Mouse (Mus musculus) lung, adult 2 months (tissue): ENCODE measurements around the gene D630023F18Rik. TPM values are rescaled to one million over a fixed set of nuclear protein-coding genes. Genes with fewer than 3 reads are reported as not detected.
A peak's percentile ranks its signal among the peaks of the same experiment; 100 is the strongest.

Experiments
- DNase-seq: peaks from one replicate; pipeline ENCODE4 v3.0.0; 2022
- H3K4me1 ChIP-seq: fragments of 200-500 bp; 2 replicates; pipeline ENCODE4 v1.6.1; 2011; ENCODE audit warnings: low read length; ENCODE audit not compliant: control insufficient read depth, insufficient read depth
- H3K4me3 ChIP-seq: fragments of 200-500 bp; replicated peaks from 2 replicates; pipeline ENCODE3; 2011; ENCODE audit warnings: low read depth, mild to moderate bottlenecking, control low read depth, low read length; ENCODE audit errors: extremely low read depth
- CTCF ChIP-seq: fragments of 200-500 bp; IDR thresholded peaks from 2 replicates; pipeline ENCODE4 v1.5.1; 2011; ENCODE audit warnings: mild to moderate bottlenecking, low read length, control low read depth; ENCODE audit not compliant: insufficient read depth
- POLR2A ChIP-seq: fragments of 200-500 bp; IDR thresholded peaks from 2 replicates; pipeline ENCODE4 v1.6.1; 2011; ENCODE audit warnings: low read depth, mild to moderate bottlenecking, control low read depth, low read length, borderline replicate concordance; ENCODE audit errors: extremely low read depth
- WGBS: fragments of 180-500 bp; shearing (Covaris S2); methylation state at CpG from one replicate; pipeline ENCODE4 v1.1.7; 2018; 5-methylcytosine and 5-hydroxymethylcytosine counted together
- polyA plus RNA-seq: library from polyadenylated mRNA; depleted of rRNA; stranded (reverse); fragments of >200 nt; gene quantifications from 2 replicates; pipeline ENCODE4 v1.2.3, GENCODE M21; 2012; rRNA removed

Gene D630023F18Rik
- polyA plus RNA-seq, 1 experiment: 0.06 TPM

DNA sequence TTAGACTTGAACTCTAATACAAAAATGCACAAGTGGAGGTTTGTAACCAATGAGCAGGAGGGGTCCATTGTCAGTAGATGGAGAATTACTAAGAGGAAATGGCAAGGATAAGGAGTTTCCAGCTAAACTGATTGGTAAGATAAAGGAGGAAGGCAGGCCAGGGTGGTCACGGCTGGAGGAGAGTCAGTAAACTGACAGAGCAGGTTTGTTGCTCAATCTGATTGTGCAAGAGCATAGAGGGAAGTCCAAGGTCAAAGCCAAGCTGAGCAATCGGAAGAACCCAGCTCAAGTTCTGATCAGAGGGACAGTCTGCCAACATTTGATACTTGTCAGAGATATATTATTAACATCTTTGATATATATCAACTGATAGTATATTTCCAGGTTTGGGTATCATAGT lies 32.6 kb downstream of the D630023F18Rik start:
- peak; percentile 17 for DNase-seq
- Histone ChIP-seq H3K4me3 (no peak overlapping the region), H3K4me1 (no peaks in the 10 kb centered on the region)
- no peak for TF ChIP-seq POLR2A
- no peak for TF ChIP-seq CTCF
- WGBS: 21% methylated on average over 2 of the region's 2 CpGs

DNA sequence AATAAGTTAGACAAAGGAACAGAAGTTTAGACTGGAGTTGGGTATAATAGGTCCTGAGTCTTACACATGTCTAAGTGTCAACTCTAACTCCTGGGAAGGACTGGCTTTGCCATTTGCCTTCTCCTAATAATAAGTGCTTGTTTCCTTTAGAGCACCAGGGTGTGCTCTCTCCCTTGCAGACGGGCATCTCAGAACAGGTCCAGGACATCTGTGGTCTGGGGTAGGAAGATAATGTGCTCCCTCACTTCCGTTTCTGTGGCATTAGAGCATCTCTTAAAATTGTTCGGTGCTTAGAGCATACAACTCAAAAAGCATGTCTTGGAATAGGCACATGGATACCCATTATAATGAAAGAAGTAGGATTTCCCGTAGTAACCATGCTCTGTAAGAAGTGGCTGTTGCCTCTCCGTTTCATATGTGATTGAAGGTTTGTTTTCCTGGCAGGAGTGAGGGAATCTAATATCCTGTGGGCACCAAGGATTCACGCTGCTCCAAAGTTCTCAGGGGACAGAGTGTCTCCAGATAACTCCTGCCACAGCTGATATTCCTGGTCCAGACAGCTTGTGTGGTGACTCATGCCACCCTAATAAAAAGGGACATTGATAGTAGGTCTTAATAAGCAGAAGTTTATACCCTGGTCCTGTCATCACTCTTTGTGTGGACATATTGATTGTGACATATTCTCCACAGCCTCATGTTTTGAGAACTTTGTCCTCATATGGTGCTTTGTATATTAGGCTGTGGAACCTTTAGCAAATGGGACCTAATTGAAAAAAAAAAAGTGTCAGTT lies 34.3 kb downstream of the D630023F18Rik start:
- no peak overlapping the region for H3K4me3 ChIP-seq
- no peak for DNase-seq
- no peaks in the 10 kb centered on the region for H3K4me1 ChIP-seq
- WGBS: 68% methylated on average over 6 of the region's 6 CpGs
- TF ChIP-seq POLR2A: no peak

DNA sequence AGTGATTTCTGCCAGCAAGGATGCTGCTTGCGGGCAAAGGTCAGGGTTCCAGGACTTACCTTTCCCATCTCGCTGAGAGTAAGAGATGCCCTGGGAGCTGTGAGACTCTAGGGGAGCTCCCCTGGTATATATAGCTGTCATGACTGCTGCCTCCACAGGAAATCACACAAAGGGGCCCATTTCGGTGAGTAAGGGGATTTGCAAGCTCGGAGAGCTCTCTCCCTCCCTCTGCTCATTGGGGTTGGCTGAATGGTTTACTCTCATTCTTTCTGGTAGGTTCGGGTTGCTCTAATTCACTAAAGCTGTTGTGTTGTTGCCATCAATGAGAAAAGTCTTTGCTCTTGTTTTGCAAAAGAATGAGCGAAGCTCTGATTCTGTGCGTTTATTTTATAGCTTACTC lies 40.8 kb downstream of the D630023F18Rik start, which contains the start of gene Crygb:
TSS of gene Crygb (minus strand) at position 101 of the 400 bp plus-strand sequence.
- 45% methylated on average over 7 of the region's 7 CpGs for WGBS
- no peak for TF ChIP-seq POLR2A
- no peak for TF ChIP-seq CTCF
- Histone ChIP-seq H3K4me1 (no peaks in the 10 kb centered on the region), H3K4me3 (no peak within 1 kb of the TSS)
- no peak for DNase-seq

DNA sequence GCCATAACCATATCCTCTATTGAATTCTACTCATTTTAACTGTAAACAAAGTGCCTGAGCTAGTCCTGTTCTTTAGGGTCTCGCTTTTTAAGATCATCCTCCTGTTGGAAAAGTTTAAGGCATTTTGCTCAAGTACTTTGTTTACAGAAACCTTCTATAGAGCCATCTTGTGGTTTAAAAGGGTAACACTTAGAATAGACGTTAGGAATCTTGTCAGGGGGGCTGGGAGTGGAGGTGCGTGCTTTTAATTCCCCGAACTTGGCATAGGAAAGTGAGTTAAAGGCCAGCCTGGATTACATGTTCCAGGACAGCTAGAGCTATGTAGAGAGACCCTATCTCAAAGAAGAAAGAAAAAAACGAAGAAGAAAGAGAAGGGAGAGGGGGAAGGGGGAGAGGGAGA lies 47.4 kb downstream of the D630023F18Rik start:
- WGBS: 17% methylated on average over 5 of the region's 5 CpGs
- TF ChIP-seq CTCF: no peak
- TF ChIP-seq POLR2A: no peak
- no peak for DNase-seq
- no peak overlapping the region for H3K4me3 ChIP-seq
- H3K4me1 ChIP-seq: no peaks in the 10 kb centered on the region

DNA sequence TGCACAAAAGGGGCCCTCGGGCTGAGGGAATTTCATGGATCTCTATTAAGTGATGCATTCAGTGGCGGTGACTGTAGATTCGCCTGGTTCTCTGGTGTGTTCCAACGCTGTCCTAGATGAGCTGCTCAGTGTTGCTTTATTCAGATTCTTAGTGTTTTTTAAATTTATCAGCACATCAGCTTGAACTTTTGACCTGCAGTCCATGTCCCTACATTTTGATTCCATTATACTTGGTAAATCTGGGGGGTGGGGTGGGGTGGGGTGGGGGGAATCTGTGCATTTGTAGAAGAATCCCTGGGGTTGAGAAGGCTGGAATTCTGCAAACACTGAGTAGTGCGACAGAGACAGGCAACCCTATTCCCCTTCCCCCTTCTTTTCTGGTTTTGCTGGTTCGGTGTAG lies 49.4 kb downstream of the D630023F18Rik start, which contains the start of gene Crygc:
TSS of gene Crygc (minus strand) at position 101 of the 400 bp plus-strand sequence.
- no peak within 1 kb of the TSS for H3K4me3 ChIP-seq
- 65% methylated on average over 6 of the region's 6 CpGs for WGBS
- no peak for DNase-seq
- TF ChIP-seq POLR2A (no peak), CTCF (no peak)
- no peaks in the 10 kb centered on the region for H3K4me1 ChIP-seq

DNA sequence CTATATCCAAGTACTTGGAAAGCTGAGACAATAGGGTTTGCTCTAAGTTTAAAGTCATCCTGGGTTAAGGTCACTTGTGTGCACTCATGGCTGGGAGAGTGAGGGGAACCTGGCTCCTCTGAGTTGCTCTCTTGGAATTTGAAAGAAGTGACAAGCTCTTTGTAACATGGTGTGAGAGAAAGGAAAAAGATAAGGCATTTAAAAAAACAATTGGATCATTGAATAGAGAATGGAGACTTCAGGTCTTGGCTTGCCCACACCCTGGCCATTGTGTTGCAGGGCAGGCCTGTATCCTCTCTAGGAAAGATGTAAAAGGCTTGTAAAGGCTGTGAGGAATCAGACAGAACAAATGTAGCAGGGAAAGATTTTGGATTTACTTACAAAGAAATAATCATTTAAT lies 55.2 kb downstream of the D630023F18Rik start:
- no peaks in the 10 kb centered on the region for H3K4me1 ChIP-seq
- TF ChIP-seq POLR2A: no peak
- no peak for TF ChIP-seq CTCF
- no peak for DNase-seq
- H3K4me3 ChIP-seq: no peak overlapping the region

DNA sequence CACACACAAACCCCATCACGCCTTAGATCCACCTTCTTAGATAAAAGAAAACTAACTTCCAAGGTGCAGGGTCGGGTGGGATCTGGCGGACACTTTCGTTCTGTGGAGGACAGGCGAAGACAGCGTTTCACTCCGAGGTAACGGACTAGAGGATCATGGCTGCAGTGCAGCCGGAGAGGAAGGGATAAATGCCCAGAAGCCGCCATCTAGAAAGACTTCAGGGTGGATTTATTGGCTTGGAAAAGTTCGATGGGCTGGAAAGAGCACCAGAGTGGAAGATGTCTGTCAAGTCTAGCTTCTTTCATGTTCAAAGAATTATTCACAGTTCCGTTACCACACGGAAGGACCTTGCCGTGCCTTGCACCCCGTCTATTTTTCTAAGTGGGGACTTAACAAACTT lies 58.8 kb downstream of the D630023F18Rik start:
- H3K4me1 ChIP-seq: no peaks in the 10 kb centered on the region
- 84% methylated on average over 15 of the region's 15 CpGs for WGBS
- DNase-seq: no peak
- no peak overlapping the region for H3K4me3 ChIP-seq
- TF ChIP-seq POLR2A: no peak
- no peak for TF ChIP-seq CTCF

DNA sequence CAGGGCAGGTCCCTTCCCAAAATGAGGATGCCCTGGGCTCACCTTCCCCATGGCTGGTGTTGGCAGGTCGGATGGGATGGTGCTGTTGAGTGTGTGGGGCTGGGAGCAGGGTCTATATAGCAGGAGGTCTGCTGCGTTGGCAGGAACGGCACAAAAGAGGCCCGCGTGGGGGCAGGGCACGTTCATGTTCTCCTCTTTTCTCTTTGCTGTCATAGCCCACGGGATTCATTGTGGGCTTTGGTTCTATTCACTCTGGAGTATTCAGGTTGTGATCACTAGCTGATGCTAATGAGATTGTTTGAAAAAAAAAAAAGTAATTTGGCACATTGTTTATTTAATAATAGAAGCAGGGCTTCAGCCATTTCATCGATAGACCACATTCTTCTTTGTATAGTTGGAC lies 59.7 kb downstream of the D630023F18Rik start, which contains the start of gene Crygd:
TSS of gene Crygd (minus strand) at position 101 of the 400 bp plus-strand sequence.
- H3K4me1 ChIP-seq: no peaks in the 10 kb centered on the region
- H3K4me3 ChIP-seq: no peak within 1 kb of the TSS
- TF ChIP-seq CTCF (no peak), POLR2A (no peak)
- WGBS: 84% methylated on average over 8 of the region's 8 CpGs
- DNase-seq: no peak

Other genes starting within 250 kb of the D630023F18Rik start
- gene Plekhm3, start 166.4 kb downstream of the D630023F18Rik start, polyA plus RNA-seq: 6.9 and 10.5 TPM in 2 replicates
- not detected in 2 replicates for gene Akr1cl, start 90.5 kb downstream of the D630023F18Rik start, polyA plus RNA-seq
- not detected in 2 replicates for gene Cryge, start 72.1 kb downstream of the D630023F18Rik start, polyA plus RNA-seq
- not detected in 2 replicates for gene Crygd, start 59.8 kb downstream of the D630023F18Rik start, polyA plus RNA-seq
- gene Crygc, start 49.5 kb downstream of the D630023F18Rik start, polyA plus RNA-seq: not detected in 2 replicates
- gene Crygb, start 40.9 kb downstream of the D630023F18Rik start, polyA plus RNA-seq: not detected in 2 replicates
- gene Cryga, start 19.8 kb downstream of the D630023F18Rik start, polyA plus RNA-seq: not detected in 2 replicates
- gene Gm28845, start 3.7 kb downstream of the D630023F18Rik start, polyA plus RNA-seq: not detected in 2 replicates
- gene Idh1, start 63.3 kb upstream of the D630023F18Rik start, polyA plus RNA-seq: 18.3 and 32.7 TPM in 2 replicates
- gene Pikfyve, start 63.5 kb upstream of the D630023F18Rik start, polyA plus RNA-seq: 5.6 and 8.1 TPM in 2 replicates
- gene Pth2r, start 158.8 kb upstream of the D630023F18Rik start, polyA plus RNA-seq: not detected in 2 replicates